Mouse (Mus musculus) ES-Bruce4 (cell line): ENCODE measurements around the gene Sh3rf1. TPM values are rescaled to one million over a fixed set of nuclear protein-coding genes. Genes with fewer than 3 reads are reported as not detected.

ENCODE experiments used
- H3K27ac ChIP-seq: 2 replicates; pipeline ENCODE4 v1.5.1; 2012; ENCODE audit warnings: low read length, inconsistent platforms; ENCODE audit not compliant: insufficient read depth
- H3K27me3 ChIP-seq: 2 replicates; pipeline ENCODE4 v1.6.1; 2012; ENCODE audit warnings: mild to moderate bottlenecking, low read length, inconsistent platforms; ENCODE audit not compliant: control insufficient read depth, poor library complexity, insufficient read depth, severe bottlenecking
- H3K36me3 ChIP-seq: 2 replicates; pipeline ENCODE4 v1.6.1; 2012; ENCODE audit warnings: inconsistent platforms, mild to moderate bottlenecking, low read length, moderate library complexity; ENCODE audit not compliant: control insufficient read depth, poor library complexity, insufficient read depth, severe bottlenecking
- H3K4me1 ChIP-seq: one replicate; pipeline ENCODE4 v1.8.1; 2011; ENCODE audit warnings: low read length; ENCODE audit not compliant: control insufficient read depth, insufficient read depth
- H3K4me3 ChIP-seq: 2 replicates; pipeline ENCODE4 v1.5.1; 2011; ENCODE audit warnings: low read depth, mild to moderate bottlenecking, low read length
- H3K9ac ChIP-seq: 2 replicates; pipeline ENCODE4 v1.6.1; 2012; ENCODE audit warnings: low read depth, mild to moderate bottlenecking, inconsistent platforms; ENCODE audit not compliant: poor library complexity, severe bottlenecking
- H3K9me3 ChIP-seq: replicated peaks from 2 replicates; pipeline ENCODE4 v1.6.1; 2012; ENCODE audit warnings: mild to moderate bottlenecking, low read length, inconsistent platforms; ENCODE audit not compliant: control insufficient read depth, poor library complexity, insufficient read depth, severe bottlenecking
- CTCF ChIP-seq: IDR thresholded peaks from one replicate; pipeline ENCODE4 v1.8.1; 2011; ENCODE audit warnings: low read depth, low read length
- EP300 ChIP-seq: IDR thresholded peaks from 2 replicates; pipeline ENCODE4 v1.6.1; 2011; ENCODE audit warnings: low read depth, low read length; ENCODE audit not compliant: insufficient read depth
- POLR2A ChIP-seq: IDR thresholded peaks from one replicate; pipeline ENCODE4 v1.8.1; 2011; ENCODE audit warnings: low read length; ENCODE audit not compliant: insufficient read depth
- polyA plus RNA-seq: library from polyadenylated mRNA; stranded (reverse); fragments of >200 nt; gene quantifications from 2 replicates; pipeline ENCODE4 v1.2.4, GENCODE M21; 2011; ENCODE audit warnings: low read depth; ENCODE audit not compliant: missing spikeins, insufficient read depth, insufficient read length

The Sh3rf1 gene
- polyA plus RNA-seq, 1 experiment = 19.0 TPM

DNA sequence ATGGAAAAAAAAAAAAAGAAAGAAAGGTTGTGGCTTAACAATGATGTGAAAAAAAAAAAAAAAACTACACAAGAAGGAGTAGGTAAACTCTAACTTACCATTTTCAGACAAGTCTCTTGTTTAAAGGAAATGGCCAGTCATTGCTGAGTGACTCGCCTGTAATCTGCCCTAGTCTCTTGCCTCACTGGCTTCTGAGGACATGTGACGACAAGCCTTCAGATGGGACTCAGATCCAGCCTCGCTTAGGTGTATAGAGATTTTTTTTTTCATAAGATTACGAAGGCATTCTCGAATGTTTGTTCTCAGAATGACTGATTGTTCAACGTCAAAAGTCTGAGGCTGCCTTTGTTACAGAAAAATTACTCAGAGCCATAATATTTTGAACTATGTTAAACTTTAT is 116.0 kb downstream of the Sh3rf1 start:
- no peaks in the 10 kb centered on the region for H3K36me3 ChIP-seq
- no peak overlapping the region for H3K27ac ChIP-seq
- H3K4me3 ChIP-seq = no peak overlapping the region
- no peaks in the 10 kb centered on the region for H3K27me3 ChIP-seq
- H3K9ac ChIP-seq = no peak overlapping the region
- H3K4me1 ChIP-seq = no peaks in the 10 kb centered on the region
- H3K9me3 ChIP-seq = no peaks in the 10 kb centered on the region
- TF ChIP-seq CTCF (no peak), POLR2A (no peak), EP300 (no peak)

DNA sequence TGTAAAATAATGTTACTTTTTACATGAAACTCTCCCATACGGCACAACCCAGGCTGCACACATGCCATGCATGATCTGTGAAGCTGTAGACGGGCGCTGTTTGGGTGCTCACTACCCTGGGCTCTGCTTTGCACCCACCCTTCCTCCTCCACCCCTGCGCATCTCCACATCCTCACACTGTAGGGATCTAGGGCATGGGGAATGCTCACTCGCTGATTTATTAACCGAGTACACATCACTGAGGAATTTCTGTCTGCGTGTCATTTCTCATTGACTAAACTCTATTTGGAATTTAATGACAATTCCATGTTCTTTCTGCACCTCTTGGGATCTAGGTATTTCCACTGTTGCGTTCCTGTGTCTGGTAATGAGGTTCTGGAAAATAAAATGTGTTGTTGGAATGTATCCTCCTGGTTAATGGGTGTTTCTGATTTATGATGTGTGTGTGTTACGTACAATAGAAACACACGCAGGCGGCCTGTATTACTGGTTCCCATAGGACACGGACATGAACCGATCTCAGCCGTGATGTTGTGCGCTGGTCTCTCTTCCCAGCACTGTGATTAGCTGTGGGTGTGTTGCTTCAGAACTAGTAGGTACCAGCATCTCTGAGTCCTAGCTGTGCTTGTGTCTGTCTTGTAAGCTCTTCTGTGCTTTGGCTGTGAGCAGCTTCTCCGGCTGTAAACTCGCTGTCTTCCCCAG is 116.8 kb downstream of the Sh3rf1 start:
- no peaks in the 10 kb centered on the region for H3K27me3 ChIP-seq

DNA sequence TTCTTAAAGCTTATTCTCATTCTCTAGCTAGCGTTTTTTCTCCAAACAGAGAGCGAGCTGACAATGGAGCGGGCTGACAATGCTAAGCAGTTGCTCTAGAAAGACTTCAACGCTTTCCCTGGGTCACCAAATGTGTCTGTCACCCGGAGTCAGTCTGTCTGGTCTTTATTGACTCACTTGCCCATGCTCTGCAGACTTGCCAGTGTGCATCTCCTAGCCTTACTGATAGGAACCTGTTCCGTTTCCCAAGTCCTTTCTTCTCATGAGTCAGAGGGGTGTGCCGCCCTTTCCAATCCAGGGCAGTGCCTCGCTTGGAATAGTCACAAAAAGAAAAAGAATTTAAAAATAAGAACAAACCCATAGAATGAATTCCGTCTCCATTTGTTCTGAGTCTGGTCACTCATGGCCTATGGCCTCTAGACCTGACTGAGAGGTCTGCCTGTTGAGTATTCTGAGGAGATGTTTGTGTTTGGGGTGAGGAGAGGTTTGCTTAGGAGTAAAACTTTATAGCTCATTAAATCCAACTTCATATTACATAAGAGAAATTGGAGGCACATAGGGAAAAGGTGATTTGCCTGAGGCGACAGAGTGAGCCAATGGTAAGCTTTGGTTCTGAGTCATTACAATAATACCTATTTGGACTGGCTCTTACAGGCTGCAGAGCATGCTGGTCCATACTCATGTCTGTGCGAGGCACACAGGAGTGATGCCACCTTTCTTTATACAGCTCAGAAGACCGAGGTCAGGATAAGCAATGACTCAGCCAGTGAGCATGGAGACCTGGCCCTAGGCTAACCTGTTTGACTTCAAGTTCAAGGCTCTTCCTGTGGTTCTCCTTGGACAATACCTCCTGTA is 118.1 kb downstream of the Sh3rf1 start:
- H3K36me3 ChIP-seq = no peaks in the 10 kb centered on the region
- no peaks in the 10 kb centered on the region for H3K27me3 ChIP-seq
- no peaks in the 10 kb centered on the region for H3K4me1 ChIP-seq
- H3K27ac ChIP-seq = no peak overlapping the region
- no peak for TF ChIP-seq CTCF
- TF ChIP-seq POLR2A = no peak
- TF ChIP-seq EP300 = no peak
- H3K9ac ChIP-seq = no peak overlapping the region
- H3K9me3 ChIP-seq = no peaks in the 10 kb centered on the region
- no peak overlapping the region for H3K4me3 ChIP-seq

More for the DNA sequence above, 116.8 kb downstream of the Sh3rf1 start:
- TF ChIP-seq EP300 = no peak
- TF ChIP-seq CTCF = no peak
- TF ChIP-seq POLR2A = no peak
- Histone ChIP-seq H3K36me3 (no peaks in the 10 kb centered on the region), H3K9me3 (no peaks in the 10 kb centered on the region), H3K4me3 (no peak overlapping the region), H3K9ac (no peak overlapping the region), H3K27ac (no peak overlapping the region), H3K4me1 (no peaks in the 10 kb centered on the region)

DNA sequence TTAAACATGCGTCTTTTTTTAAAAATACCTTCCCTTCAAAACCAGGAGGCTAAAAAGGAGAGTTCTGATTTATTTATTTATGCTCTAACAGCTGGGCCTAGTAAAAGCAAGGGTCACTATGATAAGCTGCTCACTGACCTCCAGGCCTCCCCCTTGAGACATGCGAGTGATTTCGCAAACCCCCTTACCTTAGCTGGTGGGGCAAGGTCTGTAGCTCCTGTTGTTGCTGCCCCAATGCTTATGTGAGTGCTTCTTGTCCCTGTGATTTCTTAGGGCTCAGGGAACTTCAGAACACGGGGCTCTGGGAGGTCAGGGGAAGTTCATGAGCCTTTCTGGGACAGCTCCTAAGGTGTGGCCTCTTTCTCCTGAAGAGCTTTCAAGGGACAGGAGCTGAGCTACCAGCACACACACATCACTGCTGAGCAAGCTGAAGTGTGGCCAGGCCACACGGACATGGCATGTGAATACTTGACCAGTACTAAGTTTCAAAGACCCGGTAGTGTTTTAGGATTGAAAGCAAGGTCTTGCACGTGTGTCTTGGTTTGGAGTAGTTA is 118.9 kb downstream of the Sh3rf1 start:
- Histone ChIP-seq H3K4me3 (no peak overlapping the region), H3K4me1 (no peaks in the 10 kb centered on the region), H3K9ac (no peak overlapping the region), H3K36me3 (no peaks in the 10 kb centered on the region), H3K27ac (no peak overlapping the region), H3K9me3 (no peaks in the 10 kb centered on the region), H3K27me3 (no peaks in the 10 kb centered on the region)
- TF ChIP-seq POLR2A = no peak
- TF ChIP-seq EP300 = no peak
- TF ChIP-seq CTCF = no peak

DNA sequence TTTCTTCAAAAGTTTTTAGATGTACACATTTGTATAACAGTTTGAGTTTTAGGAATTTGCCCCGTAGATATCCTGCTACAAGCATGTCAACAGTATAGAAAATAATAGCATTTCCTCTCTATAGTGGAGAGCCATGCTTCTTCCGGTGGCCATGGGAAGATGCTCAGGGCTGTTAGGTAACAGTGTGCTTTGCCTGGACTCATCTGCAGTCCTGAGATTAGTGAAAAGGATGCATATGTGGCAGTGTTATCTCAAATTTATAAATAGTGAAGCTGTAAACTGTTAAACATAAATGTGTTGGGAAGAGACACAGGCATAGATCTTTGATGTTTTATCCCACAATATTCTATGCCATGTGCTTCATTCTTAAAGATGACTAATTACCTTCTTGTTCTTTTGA is 120.8 kb downstream of the Sh3rf1 start:
- Histone ChIP-seq H3K4me1 (no peaks in the 10 kb centered on the region), H3K36me3 (no peaks in the 10 kb centered on the region), H3K9ac (no peak overlapping the region), H3K27ac (no peak overlapping the region), H3K27me3 (no peaks in the 10 kb centered on the region), H3K9me3 (no peaks in the 10 kb centered on the region), H3K4me3 (no peak overlapping the region)
- TF ChIP-seq POLR2A (no peak), CTCF (no peak), EP300 (no peak)

DNA sequence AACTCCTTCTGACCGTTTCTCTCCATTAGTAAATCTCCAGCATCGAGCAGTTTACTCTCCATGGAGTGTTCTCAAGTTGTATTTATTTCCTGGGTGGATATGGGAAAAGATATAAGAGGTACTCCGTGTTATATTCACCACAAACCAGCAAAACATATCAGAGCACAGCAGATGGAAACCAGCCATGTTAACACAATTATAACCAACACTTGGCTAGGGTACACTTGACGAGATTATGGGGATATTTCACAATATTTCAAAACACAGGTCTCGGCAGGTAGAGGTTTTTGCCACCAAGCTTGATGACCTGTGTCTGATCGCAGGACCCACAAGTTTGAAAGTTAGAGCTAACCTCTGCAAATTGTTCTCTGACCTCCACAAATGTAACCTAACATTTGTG is 123.3 kb downstream of the Sh3rf1 start:
- TF ChIP-seq EP300 (no peak), CTCF (no peak), POLR2A (no peak)
- Histone ChIP-seq H3K4me1 (no peaks in the 10 kb centered on the region), H3K27ac (no peak overlapping the region), H3K9ac (no peak overlapping the region), H3K36me3 (0 out of 2 replicates have a peak, but pooled peaks cover 3% of the 10 kb centered on the region), H3K9me3 (no peaks in the 10 kb centered on the region), H3K4me3 (no peak overlapping the region), H3K27me3 (no peaks in the 10 kb centered on the region)
